Mouse (Mus musculus) cerebellum, adult 9-11 months (tissue): ENCODE measurements at regions not wholly inside any gene's neighbourhood (a gene's known extent, or its start where the extent isn't known, plus 50 kb on each side); places are given as distances from the start of the nearest gene placed in this dataset.
"Not testable (repeated sequence)": the region's sequence is repeated elsewhere in the genome, so short reads cannot be mapped to it uniquely, and the experiment has no call there.

Experiments used
- DNase-seq: peaks from one replicate; pipeline ENCODE4 v3.0.0; 2022

DNA sequence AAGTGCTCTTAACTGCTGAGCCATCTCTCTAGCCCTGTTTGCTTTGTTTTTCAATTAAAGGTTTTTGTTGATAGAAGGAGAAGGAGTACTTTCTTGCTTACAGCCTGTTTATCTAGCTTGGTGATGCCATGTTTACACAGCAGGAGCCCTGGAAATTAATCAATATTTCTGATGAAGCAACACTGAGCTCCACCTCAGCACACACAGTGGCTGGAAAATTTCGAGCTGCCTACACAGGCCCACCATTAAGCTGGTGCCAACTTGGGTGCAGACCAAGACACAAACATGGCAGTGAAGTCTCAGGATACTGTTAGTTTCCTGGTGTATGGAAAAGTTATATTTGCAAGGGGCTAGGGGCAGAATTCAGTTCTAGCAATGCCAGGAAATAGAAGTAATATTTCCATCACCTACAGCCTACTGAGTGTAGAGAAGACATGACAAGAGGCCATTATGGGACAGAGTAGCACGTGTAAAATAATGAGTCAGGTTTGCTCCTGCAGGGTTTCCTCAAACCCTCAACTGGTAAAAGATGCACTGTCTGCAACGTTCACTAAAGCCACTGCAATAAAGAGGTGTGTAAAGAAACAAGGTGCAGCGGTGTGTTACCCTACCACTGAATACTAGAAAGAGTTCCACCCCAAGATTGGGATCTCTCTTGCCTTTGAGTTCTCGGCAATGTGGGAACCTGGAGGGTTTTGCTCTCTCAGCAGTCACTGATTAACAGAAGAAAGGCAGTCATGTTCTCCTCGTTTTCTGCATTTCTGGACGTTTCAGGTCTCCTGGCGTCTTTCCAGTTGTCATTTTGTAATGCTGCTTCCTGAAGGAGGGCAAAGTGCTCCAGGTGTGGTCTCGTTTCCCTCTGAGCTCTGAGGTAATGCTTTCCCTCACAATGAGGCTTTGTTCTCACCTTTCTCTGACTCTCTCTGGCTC is 108.8 kb upstream of the Fhl2 start:
- no peak for DNase-seq

DNA sequence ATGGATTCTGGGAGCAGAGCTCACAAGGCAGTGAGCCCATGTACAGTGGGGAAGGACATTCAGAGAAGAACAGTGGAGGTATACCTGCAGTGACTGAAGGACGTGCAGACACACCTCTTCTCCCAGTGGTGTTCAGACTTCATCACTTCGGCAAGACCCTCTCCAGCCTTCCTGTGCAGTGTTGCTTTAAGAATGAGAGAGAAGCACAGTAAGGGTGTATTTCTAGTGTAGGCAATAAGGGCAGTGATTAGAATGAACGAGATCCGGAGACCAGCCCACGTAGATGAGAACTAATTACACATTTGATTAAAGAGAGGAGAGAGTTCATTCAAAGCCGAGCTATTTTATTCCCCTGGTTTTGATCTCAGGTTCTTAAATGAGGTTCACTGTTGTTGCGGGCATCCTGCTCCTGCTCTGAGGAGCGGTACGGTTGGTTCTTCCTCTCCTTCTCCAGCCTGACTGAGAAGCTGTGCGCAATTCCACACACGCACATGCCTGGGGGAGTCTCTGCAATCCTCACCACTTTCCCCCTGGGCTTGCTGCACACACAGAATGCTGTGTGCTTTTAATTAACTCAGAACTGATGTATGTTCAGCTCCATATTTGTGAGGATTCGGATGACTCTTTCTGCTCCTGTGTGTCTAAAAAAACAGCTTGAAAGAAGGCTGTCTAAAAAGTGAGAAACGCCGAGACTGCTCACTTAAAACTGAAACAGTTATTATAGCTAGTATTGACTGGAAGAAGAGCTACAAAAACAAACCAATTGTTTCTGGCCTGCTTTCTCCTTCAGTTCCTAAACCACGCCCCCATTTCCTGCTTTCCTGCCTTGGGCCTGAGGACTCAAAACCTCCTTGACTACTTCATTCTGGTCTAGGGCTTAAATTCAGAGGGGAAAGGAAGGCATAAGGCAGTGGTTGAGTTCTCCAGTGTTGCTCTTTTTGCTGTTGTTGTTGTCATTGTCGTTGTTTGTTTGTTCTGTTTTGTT is 114.2 kb upstream of the Fhl2 start:
- no peak for DNase-seq

GRCm38 (mm10) chr1:43316331-43316730 is 119.5 kb upstream of the Fhl2 start:
- not testable (repeated sequence) for DNase-seq

DNA sequence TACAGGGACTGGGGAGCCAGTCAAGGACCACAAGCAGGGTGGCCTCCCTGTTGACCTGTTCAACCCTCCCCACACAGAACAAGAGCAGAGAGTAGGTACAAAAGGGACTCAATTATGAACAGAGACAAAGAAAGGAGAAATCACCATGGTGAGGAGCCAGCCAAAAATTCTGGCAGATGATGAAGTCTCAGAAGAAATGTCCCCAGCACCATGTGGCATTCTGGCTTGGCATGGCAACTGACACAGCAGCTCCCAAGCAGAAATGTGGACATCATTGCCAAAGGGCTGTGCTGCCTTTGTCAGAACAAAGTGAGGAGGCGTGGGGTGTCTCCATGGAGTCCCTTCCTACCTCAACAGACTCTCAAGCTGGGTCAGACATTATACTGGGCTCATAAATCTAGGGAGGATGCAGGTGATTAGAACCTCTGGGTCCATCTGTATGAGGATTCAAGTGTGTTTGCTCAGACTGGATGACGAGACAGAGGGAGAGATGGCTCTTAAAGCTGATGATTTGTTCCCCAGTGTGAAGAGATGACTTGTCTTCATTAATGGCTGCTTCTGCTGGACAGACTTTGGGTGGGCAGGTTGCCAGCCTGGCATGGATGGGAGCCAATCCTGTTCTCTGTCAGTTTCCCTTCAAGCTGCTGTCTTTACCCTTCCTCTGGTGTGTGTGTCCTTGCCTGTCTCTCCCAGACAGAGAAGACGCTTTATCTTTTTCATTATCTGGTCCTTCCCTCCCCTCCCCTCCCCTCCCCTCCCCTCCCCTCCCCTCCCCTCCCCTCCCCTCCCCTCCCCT is 120.5 kb upstream of the Fhl2 start:
- DNase-seq, result peak; percentile 40

- DNase-seq, result not testable (repeated sequence)
Observed at GRCm38 (mm10) chr1:43333488-43333887, 110.9 kb upstream of the Nck2 start.

DNA sequence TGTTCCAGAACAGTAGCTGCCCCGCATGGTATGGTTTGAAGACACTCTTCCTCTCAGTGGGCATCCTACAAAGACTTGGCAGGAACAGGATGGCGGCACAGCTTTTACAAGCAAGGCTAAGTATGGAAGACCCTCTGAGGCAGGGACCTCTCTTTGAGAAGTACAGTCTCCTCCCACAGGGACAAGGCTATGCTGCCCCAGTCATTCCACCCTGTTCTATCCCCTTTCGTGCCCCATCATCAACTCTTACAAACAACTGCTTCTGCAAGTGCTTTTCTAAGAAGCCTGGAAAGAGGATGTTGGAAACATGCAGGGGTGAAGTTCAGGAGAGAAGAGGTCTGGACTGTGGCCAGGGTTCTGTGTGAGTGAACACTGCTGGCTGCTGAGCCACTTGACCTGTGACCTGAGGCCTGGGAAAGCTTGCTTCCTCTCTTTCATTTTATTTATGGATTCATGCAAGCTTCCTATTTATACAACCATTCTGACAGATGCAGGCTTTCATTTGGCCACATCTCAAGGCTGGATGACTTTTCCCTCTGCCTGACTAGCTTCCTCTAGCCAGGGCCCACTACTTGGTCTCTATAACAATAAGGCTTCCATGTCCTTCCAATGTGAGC is 107.1 kb upstream of the Nck2 start:
- no peak for DNase-seq

GRCm38 (mm10) chr1:43338096-43338915 is 106.1 kb upstream of the Nck2 start:
- DNase-seq, result no peak

DNA sequence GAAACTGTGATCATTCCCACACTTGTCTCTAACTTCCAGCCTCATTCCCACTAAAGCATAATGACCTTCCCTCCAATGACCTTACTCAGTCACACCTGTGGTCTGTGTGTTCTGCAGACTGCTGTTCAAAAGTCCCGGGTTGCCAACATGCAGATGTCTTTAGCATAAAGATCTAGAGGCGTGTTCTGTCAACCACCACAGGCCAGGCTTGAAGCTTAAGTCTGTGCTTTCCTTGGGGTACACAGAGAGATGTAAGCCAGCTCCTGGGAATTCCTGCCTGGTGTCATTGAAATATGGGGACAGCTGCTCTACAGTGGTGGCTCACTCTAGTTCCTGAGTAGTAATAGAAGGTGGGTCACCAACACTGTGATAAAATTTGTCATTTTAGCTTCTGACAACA is 101.5 kb upstream of the Nck2 start:
- DNase-seq, result no peak

GRCm38 (mm10) chr1:43343410-43343809 is 101.0 kb upstream of the Nck2 start:
- no peak for DNase-seq

GRCm38 (mm10) chr1:43344001-43344400 is 100.4 kb upstream of the Nck2 start:
- no peak for DNase-seq

DNA sequence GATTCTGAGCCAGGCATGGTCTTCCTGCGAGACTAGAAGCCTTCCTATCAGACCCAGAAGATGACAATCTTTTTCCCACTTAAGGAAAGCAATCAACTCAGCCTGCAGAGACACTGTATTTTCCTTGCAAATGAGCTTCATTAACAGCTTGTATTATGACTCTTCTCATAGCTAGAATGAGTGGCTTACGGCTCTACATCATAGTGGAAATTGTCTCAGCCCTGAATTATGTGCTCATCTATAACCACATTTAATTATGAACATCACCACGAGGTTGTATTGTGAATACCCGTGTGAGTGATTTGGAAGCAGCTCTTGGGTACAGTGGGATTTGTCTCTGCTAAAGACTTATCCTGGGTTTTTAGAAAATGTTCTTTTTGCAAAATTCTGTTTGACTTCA is 97.2 kb upstream of the Nck2 start:
- DNase-seq, result no peak

GRCm38 (mm10) chr1:43349966-43350365 is 94.4 kb upstream of the Nck2 start:
- DNase-seq, result no peak

DNA sequence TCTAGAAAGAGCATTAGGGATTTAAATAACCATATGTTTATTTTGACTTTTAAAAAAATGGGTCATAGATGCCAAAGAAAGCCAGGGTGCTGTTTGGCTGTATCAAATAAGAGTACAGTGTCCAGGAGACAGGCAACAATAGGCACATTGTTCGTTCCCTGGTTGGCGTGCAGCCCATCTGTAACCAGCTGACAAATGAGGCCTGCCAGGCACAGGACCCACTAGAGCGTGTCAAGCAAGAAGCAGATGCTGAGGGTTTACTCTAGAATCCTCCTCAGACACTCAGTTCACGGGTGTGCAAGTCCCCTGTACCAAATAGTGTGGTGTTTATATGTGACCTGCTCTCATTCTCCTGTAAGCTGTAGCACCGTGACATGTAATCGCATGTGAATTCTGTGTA is 86.2 kb upstream of the Nck2 start:
- peak; percentile 24 for DNase-seq

GRCm38 (mm10) chr1:43359662-43360061 is 84.7 kb upstream of the Nck2 start:
- no peak for DNase-seq

DNA sequence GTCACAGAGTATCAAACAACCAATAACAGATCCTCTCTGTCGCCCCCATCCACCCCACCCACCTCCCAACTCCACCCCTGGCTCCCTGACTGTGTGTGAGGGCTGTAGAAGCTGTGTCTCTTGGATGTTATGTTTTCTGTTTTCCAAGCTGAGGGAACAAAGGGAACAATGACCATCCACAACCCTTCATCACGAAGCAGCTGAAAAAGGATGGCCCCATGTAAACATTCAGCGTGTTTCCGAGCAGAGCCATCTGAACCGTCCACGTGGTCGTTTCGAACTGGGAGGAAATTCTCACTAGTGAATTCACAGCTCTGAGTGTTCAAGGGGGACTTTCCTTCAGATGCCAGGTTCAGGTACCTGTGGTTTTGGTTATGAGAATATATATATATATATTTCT is 84.1 kb upstream of the Nck2 start:
- DNase-seq, result no peak

GRCm38 (mm10) chr1:43360741-43361140 is 83.6 kb upstream of the Nck2 start:
- no peak for DNase-seq

DNA sequence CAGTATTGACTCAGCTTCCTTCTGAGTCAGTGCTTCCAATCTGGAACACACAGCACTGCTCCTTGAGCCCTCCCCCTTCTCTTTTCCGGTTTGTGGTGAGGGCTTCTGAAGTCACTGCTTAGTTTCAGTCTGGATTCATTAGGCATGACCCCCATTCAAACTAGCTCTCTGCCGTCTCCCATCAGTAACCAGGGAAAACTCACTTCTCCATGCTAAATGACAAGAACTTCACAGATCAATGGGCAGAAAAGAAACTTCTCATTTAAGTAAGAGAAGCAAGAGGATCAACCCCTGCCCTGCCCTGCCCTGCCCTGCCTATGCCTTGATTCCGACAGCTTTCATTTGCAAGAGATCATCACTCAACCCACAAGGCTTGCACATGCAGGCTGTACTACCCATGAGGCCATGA is 82.9 kb upstream of the Nck2 start:
- DNase-seq, result no peak

DNA sequence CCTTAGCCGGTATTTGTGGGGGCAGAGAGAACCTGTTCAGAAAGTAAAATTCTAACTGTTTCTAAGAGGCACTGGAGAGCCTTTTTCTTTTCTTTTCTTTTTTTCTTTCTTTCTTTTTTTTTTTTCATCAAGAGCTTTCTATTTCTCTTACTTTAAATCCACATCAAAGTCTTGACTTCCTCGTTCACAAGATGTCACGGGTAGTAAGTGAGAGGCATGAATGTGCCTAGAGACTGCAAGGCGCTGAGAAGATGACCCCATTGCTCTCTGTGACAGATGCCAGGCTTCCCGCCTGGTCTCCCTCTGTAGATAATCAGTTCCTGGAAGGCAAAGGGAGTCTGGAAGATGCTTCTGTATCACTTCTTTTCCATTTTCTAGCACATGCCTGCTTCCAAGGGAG is 82.2 kb upstream of the Nck2 start:
- DNase-seq, result no peak

GRCm38 (mm10) chr1:43363178-43363577 is 81.2 kb upstream of the Nck2 start:
- no peak for DNase-seq

DNA sequence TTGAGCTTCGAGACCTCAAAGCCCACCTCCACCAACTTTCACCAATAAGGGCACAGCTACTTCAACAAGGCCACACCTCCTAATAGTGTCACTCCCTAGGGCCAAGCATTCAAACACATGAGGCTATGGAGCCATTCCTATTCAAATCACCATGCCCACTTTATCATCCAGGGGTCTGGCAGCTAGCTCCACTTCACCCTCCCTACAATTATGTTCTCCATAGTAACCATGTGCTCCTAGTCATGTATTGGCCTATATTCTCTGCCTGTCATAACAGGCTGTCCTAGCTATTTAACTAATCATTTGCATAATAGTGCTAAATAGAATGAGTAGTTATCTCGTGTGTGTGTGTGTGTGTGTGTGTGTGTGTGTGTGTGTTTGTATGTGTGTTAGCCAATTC is 77.9 kb upstream of the Nck2 start:
- no peak for DNase-seq

DNA sequence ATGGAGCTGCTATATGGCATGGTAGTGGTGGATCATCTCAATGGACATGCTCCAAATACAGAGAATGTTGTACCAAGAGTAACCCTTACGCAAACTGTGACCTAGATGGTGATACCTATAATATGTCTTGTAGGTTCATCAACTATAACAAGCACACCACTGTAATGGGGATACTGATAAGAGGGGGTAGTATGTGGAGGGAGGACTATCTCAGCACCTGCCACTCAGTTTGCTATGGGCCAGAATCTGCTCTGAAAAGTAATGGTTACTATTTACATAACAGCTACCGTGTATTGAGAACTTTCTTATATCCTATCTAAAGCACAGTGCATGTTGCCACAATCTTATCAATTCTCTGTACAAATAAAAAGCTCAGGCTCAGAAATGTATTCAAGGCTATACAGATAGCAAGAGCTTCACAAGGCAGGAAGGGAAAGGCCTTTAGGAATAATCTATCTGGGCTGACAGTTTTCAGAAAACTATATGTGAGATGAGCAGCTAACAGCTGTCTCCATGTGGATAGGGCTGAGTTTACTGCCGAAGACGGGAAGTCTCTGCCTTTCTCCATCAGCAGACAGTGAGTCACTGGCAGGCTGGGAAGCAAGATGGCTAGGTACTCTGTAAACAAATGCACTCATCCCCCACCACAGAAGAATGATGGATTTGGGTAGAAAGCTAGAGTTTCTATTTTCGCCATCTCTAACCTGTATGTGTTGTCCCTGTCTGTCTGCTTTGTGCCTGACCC is 77.1 kb upstream of the Nck2 start:
- DNase-seq, result no peak
